Mouse (Mus musculus): ENCODE data around the gene Rplp1. TPM values are rescaled to one million over a fixed set of nuclear protein-coding genes. Genes with fewer than 3 reads are reported as not detected.

Gene Rplp1
- polyA plus RNA-seq, 1 experiment from 2014 or later, result 1,274 TPM

DNA sequence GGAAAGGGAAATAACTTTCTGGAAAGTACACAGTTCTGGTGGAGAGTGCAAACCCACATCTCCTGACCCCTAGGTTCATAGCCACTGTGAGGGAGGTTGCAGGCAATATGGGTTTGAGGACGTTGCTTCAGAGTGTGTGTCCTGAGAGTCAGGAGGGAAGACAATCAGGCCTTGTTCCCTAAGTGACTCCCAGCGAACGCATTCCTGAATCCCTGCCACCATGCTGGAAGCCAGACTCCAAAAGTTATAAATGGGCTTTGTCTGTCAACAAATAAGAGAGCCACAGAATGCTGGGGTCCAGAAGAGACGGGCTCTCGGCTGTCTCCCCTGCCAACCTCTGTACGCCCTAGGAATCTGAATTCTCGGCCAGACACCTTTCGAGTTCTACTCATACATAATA is 24.5 kb downstream of the Rplp1 start:
- Histone ChIP-seq H3K9me3 (ENCODE audit: control insufficient read depth, low read length) (no peaks in the 10 kb centered on the region), H3K4me1 (replicated peaks; ENCODE audit: control insufficient read depth, insufficient read depth, low read length) (peaks cover 12% of the 10 kb centered on the region), H3K4me2 (ENCODE audit: low read depth, low read length) (no peak overlapping the region), H3K9ac (ENCODE audit: low read length) (no peak overlapping the region), H3K4me3 (ENCODE audit: low read length) (no peak overlapping the region), H3K27me3 (ENCODE audit: control insufficient read depth, insufficient read depth, low read depth, low read length) (no peaks in the 10 kb centered on the region), H3K36me3 (ENCODE audit: control insufficient read depth, insufficient read depth, low read length) (no peaks in the 10 kb centered on the region), H3K27ac (ENCODE audit: low read length) (no peak overlapping the region)
- no peak for ATAC-seq (ENCODE audit: low read depth)
- 49% methylated on average over 8 of the region's 8 CpGs for WGBS

DNA sequence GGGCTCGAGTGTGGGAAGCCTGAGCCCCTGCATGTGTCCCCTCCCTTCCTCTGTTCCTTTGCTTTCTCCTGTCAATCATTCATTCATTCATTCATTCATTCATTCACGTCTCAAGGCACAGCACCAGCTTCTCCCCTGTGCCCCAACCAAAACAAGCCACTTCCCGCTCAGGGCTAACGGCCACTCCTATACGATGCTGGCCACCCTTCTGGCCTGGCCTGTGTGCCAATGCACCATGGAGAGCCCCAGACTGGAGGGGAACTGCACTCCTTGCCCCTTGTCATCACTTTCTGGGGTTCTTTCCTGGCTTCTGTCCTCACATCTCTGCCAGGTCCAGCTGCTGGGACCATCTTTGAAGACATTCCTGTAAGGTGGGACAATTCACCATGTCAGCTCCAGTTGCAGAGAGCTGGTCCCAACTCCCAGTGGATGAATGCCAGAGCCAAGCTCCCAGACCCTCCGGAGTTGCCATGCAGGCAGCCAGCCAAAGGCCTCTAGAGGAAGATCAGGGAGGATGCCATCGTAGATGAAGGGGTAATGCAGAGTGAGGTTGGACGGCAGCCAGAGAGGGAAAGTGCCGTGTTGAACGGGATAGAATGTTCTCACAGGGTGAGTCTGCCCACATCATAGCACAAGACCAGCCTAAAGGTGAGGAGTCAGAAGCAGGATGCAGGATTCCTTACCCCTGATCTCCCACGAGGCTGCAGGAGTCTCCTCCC is 26.5 kb downstream of the Rplp1 start:
- H3K27me3 ChIP-seq (ENCODE audit: control insufficient read depth, insufficient read depth, low read depth, low read length), result no peaks in the 10 kb centered on the region
- no peaks in the 10 kb centered on the region for H3K9me3 ChIP-seq (ENCODE audit: control insufficient read depth, low read length)
- H3K4me1 ChIP-seq (replicated peaks; ENCODE audit: control insufficient read depth, insufficient read depth, low read length), result peaks cover 7% of the 10 kb centered on the region
- peak; percentile 49; the same call in 1 of the 2 replicates for ATAC-seq (ENCODE audit: low read depth)
- H3K4me3 ChIP-seq (ENCODE audit: low read length), result no peak overlapping the region
- no peak overlapping the region for H3K9ac ChIP-seq (ENCODE audit: low read length)
- no peaks in the 10 kb centered on the region for H3K36me3 ChIP-seq (ENCODE audit: control insufficient read depth, insufficient read depth, low read length)
- no peak overlapping the region for H3K27ac ChIP-seq (ENCODE audit: low read length)
- no peak overlapping the region for H3K4me2 ChIP-seq (ENCODE audit: low read depth, low read length)
- WGBS, result 47% methylated on average over 11 of the region's 11 CpGs

DNA sequence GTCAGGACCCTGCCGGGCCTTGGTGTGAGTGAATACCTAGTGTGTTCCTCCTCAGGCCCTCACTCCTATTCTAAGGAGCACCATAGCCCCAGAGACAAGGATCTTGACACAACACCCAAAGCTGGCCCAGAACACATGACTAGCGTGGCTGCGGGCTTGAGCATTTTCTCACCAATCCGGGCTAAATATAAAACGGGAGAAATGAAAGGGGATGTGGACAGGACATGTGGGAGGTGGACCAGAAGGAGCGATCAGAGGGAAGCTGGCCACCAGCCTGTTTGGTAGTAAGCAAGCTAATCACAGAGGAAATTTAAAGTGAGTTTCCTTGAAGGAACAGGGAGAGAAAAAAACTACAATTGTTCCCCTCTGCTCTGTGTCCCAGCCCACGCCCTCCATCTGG is 28.4 kb downstream of the Rplp1 start:
- 77% methylated on average over 7 of the region's 7 CpGs for WGBS

DNA sequence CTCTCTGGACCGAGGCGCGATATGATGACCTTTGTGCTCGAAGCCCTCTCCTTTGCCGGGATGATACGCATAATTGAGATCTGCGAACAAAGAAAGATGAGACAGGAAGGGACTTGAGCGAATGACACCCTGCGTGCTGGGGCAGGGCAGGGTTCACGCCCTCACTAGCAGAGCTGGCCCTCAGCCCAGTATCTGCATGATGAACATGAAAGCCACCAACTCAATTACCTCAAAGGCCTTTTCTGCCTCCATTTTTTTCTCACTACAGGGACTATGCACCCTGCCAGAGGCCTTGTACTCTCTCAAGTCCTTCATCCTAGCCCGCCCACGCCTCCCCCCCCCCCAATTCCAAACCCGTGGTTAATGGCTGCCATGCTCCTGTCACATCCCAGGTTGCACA is 29.4 kb downstream of the Rplp1 start:
- Histone ChIP-seq H3K9me3 (ENCODE audit: control insufficient read depth, low read length) (no peaks in the 10 kb centered on the region), H3K9ac (ENCODE audit: low read length) (no peak overlapping the region), H3K4me3 (ENCODE audit: low read length) (no peak overlapping the region), H3K27me3 (ENCODE audit: control insufficient read depth, insufficient read depth, low read depth, low read length) (no peaks in the 10 kb centered on the region), H3K36me3 (ENCODE audit: control insufficient read depth, insufficient read depth, low read length) (no peaks in the 10 kb centered on the region), H3K4me1 (replicated peaks; ENCODE audit: control insufficient read depth, insufficient read depth, low read length) (peaks cover 7% of the 10 kb centered on the region), H3K4me2 (ENCODE audit: low read depth, low read length) (no peak overlapping the region), H3K27ac (ENCODE audit: low read length) (no peak overlapping the region)
- no peak for ATAC-seq (ENCODE audit: low read depth)
- WGBS, result 67% methylated on average over 13 of the region's 13 CpGs

More for the DNA sequence above, 28.4 kb downstream of the Rplp1 start:
- H3K9ac ChIP-seq (ENCODE audit: low read length), result no peak overlapping the region
- H3K27ac ChIP-seq (ENCODE audit: low read length), result no peak overlapping the region
- no peaks in the 10 kb centered on the region for H3K9me3 ChIP-seq (ENCODE audit: control insufficient read depth, low read length)
- ATAC-seq (ENCODE audit: low read depth), result no peak
- H3K4me2 ChIP-seq (ENCODE audit: low read depth, low read length), result no peak overlapping the region
- H3K4me1 ChIP-seq (replicated peaks; ENCODE audit: control insufficient read depth, insufficient read depth, low read length), result peaks cover 7% of the 10 kb centered on the region
- H3K27me3 ChIP-seq (ENCODE audit: control insufficient read depth, insufficient read depth, low read depth, low read length), result no peaks in the 10 kb centered on the region
- H3K4me3 ChIP-seq (ENCODE audit: low read length), result no peak overlapping the region
- H3K36me3 ChIP-seq (ENCODE audit: control insufficient read depth, insufficient read depth, low read length), result no peaks in the 10 kb centered on the region

DNA sequence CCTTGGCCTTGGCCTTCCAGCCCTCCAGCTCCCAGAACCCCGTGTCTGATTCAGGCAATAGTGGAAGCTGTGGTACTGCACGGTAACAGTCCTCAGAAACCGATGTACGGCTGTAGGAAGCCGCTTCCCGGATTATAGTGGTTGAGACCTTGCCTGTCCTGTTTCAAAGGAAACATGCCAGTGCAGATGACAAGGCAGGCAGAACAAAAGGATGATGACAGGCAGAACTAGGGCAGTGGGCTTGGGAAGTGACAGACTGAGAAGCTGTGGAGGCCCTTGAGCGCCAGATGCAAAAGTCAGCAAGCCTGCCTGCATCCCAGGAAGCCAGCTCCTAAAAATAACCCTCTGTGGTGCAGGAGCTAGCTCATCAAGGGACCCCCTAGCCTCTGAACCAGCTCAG is 30.0 kb downstream of the Rplp1 start:
- Histone ChIP-seq H3K36me3 (ENCODE audit: control insufficient read depth, insufficient read depth, low read length) (no peaks in the 10 kb centered on the region), H3K27ac (ENCODE audit: low read length) (no peak overlapping the region), H3K27me3 (ENCODE audit: control insufficient read depth, insufficient read depth, low read depth, low read length) (no peaks in the 10 kb centered on the region), H3K4me2 (ENCODE audit: low read depth, low read length) (no peak overlapping the region), H3K9ac (ENCODE audit: low read length) (no peak overlapping the region), H3K4me1 (replicated peaks; ENCODE audit: control insufficient read depth, insufficient read depth, low read length) (peaks cover 2% of the 10 kb centered on the region; the same call in 1 of the 2 replicates), H3K4me3 (ENCODE audit: low read length) (no peak overlapping the region), H3K9me3 (ENCODE audit: control insufficient read depth, low read length) (no peaks in the 10 kb centered on the region)
- no peak for ATAC-seq (ENCODE audit: low read depth)
- WGBS, result 82% methylated on average over 7 of the region's 7 CpGs

DNA sequence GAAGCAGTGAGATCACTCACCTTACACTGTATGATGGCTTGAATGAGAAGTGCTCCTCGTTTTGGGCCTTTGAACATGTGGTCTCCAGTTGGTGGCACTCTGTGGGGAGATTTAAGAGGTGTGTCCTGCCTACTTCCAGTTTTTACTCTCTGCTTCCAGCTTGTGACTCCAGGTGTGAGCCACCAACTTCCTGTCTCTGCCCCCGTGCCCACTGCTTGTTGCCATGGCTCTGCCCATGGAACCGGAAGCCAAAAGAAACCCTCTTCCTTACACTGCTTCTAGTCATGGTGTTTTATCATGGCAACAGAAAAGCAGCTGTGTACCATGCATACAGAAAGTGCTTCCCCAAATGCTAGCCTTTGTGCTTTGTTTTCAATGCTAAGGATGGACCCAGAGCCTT is 32.2 kb downstream of the Rplp1 start:
- H3K4me2 ChIP-seq (ENCODE audit: low read depth, low read length), result no peak overlapping the region
- H3K9me3 ChIP-seq (ENCODE audit: control insufficient read depth, low read length), result no peaks in the 10 kb centered on the region
- H3K27ac ChIP-seq (ENCODE audit: low read length), result no peak overlapping the region
- peaks cover 3% of the 10 kb centered on the region; the same call in 1 of the 2 replicates for H3K27me3 ChIP-seq (ENCODE audit: control insufficient read depth, insufficient read depth, low read depth, low read length)
- no peak overlapping the region for H3K4me3 ChIP-seq (ENCODE audit: low read length)
- H3K4me1 ChIP-seq (replicated peaks; ENCODE audit: control insufficient read depth, insufficient read depth, low read length), result peaks cover 3% of the 10 kb centered on the region; the same call in 1 of the 2 replicates
- H3K36me3 ChIP-seq (ENCODE audit: control insufficient read depth, insufficient read depth, low read length), result no peaks in the 10 kb centered on the region
- H3K9ac ChIP-seq (ENCODE audit: low read length), result no peak overlapping the region
- WGBS, result 71% methylated on average over 3 of the region's 3 CpGs
- ATAC-seq (ENCODE audit: low read depth), result no peak

DNA sequence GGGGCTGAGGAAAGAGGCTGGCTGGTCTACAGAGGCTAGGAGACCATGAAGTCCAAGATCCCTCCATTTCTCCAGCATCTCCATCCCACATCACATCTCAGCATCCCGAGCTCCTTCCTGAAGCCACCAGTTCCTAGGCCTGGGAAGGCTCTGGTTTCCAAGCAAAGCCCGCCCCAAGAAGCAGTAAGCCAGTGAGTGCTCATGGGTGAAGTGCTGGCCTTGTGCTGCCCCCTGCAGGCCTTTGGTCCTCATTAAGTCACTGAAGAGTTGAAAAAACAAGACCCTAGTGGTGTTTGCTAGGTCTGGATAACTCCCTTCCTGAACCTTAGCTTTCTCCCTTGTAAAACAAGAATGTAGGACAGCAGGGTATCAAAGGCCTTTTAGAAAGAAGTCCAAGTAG is 35.5 kb downstream of the Rplp1 start:
- Histone ChIP-seq H3K27ac (ENCODE audit: low read length) (no peak overlapping the region), H3K4me2 (ENCODE audit: low read depth, low read length) (no peak overlapping the region), H3K4me3 (ENCODE audit: low read length) (no peak overlapping the region), H3K9ac (ENCODE audit: low read length) (no peak overlapping the region), H3K4me1 (replicated peaks; ENCODE audit: control insufficient read depth, insufficient read depth, low read length) (peaks cover 3% of the 10 kb centered on the region; the same call in 1 of the 2 replicates), H3K9me3 (ENCODE audit: control insufficient read depth, low read length) (no peaks in the 10 kb centered on the region), H3K27me3 (ENCODE audit: control insufficient read depth, insufficient read depth, low read depth, low read length) (peaks cover 8% of the 10 kb centered on the region; the same call in 1 of the 2 replicates), H3K36me3 (ENCODE audit: control insufficient read depth, insufficient read depth, low read length) (no peaks in the 10 kb centered on the region)
- peak; percentile 59; the same call in 1 of the 2 replicates for ATAC-seq (ENCODE audit: low read depth)
- WGBS, result 31% methylated on average over 2 of the region's 2 CpGs

DNA sequence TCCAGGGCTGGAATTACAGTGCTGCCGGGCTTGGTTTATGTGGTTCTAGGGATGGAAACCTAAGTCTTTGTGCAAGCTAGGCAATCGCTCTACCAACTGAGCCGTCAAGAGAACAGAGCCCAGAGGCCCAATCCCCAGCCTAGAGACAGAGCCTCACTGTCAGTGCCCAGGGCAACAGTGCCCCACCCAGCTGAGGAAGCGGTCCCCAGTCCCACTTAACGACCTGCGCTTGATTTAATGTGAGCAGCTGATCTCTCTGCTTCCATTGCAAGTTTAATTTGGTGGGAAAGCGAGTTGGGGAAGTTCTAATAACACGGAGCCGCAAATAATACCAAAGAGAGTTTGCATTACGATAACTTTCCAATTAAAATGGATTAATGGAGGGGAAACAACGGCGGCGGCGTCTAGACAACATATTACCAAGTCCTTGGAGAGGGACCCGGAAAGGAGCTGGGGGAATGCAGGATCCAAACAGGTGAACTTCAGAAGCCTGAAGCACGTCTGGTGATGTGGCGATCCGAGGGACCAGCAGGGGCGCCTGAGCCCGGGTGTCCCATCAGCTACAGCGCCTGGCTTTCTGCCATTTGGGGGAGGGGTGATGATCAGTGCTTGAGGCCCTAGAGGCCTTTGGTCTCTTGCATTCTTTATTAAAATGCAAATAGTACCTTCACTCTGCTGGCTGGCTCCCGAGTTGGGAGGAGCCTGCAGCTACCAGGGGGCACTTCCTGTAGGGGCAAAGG is 36.8 kb downstream of the Rplp1 start:
- H3K4me2 ChIP-seq (ENCODE audit: low read depth, low read length), result no peak overlapping the region
- 0 out of 2 replicates have a peak, but pooled peaks have one; percentile 31 for ATAC-seq (ENCODE audit: low read depth)
- 26% methylated on average over 22 of the region's 22 CpGs for WGBS

DNA sequence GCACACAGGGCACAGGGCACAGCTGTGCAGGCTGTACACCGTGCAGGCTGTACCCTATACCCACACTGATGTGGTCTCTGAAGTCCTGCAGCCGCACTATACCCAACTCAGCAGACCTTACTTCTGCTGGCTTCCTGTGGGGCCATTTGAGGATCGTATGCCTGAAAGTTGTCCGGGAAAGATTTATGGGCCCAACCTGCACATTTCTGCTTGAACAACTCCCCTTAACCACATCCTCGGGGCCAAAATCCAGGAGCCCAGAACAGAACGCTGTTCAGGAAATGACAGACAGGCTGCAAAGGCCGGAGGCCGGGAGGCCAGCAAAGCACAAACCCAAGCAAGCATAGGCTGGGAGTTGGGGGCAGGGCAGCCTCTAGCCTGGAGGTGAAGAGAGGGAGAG is 41.0 kb downstream of the Rplp1 start:
- no peak overlapping the region for H3K27ac ChIP-seq (ENCODE audit: low read length)
- peaks cover 10% of the 10 kb centered on the region; the same call in 1 of the 2 replicates for H3K27me3 ChIP-seq (ENCODE audit: control insufficient read depth, insufficient read depth, low read depth, low read length)
- no peak overlapping the region for H3K9ac ChIP-seq (ENCODE audit: low read length)
- H3K4me1 ChIP-seq (replicated peaks; ENCODE audit: control insufficient read depth, insufficient read depth, low read length), result peaks cover 3% of the 10 kb centered on the region; the same call in 1 of the 2 replicates
- H3K9me3 ChIP-seq (ENCODE audit: control insufficient read depth, low read length), result peaks cover 5% of the 10 kb centered on the region; the same call in 1 of the 2 replicates
- WGBS, result 50% methylated on average over 8 of the region's 8 CpGs
- H3K36me3 ChIP-seq (ENCODE audit: control insufficient read depth, insufficient read depth, low read length), result no peaks in the 10 kb centered on the region
- no peak overlapping the region for H3K4me2 ChIP-seq (ENCODE audit: low read depth, low read length)
- no peak for ATAC-seq (ENCODE audit: low read depth)
- H3K4me3 ChIP-seq (ENCODE audit: low read length), result no peak overlapping the region

More for the DNA sequence above, 36.8 kb downstream of the Rplp1 start:
- Histone ChIP-seq H3K9ac (ENCODE audit: low read length) (no peak overlapping the region), H3K9me3 (ENCODE audit: control insufficient read depth, low read length) (no peaks in the 10 kb centered on the region), H3K36me3 (ENCODE audit: control insufficient read depth, insufficient read depth, low read length) (no peaks in the 10 kb centered on the region), H3K27me3 (ENCODE audit: control insufficient read depth, insufficient read depth, low read depth, low read length) (peaks cover 10% of the 10 kb centered on the region; the same call in 1 of the 2 replicates), H3K4me1 (replicated peaks; ENCODE audit: control insufficient read depth, insufficient read depth, low read length) (peaks cover 3% of the 10 kb centered on the region; the same call in 1 of the 2 replicates), H3K4me3 (ENCODE audit: low read length) (no peak overlapping the region), H3K27ac (ENCODE audit: low read length) (no peak overlapping the region)
